Mouse (Mus musculus) MEL (cell line): ENCODE measurements around the gene Brf1. TPM values are rescaled to one million over a fixed set of nuclear protein-coding genes. Genes with fewer than 3 reads are reported as not detected.

ENCODE experiments used
- DNase-seq: peaks from one replicate; pipeline ENCODE4 v3.0.0; 2011; ENCODE audit warnings: low read depth, low spot score
- H3K27ac ChIP-seq: 2 replicates; pipeline ENCODE4 v1.5.1; 2012; ENCODE audit warnings: low read depth, mild to moderate bottlenecking, control low read depth, low read length, moderate library complexity; ENCODE audit not compliant: control insufficient read depth
- H3K27me3 ChIP-seq, 2 experiments: fragments of 150-350 bp in 1 of 2; sonication (generic) in 1 of 2; 2 replicates each; pipeline ENCODE4 v1.6.1; 2012; ENCODE audit warnings: low read length in 2 of 2, mild to moderate bottlenecking in 2 of 2, improper control_type of control experiment in 1 of 2, moderate library complexity in 1 of 2; ENCODE audit not compliant: insufficient read depth in 2 of 2, control insufficient read depth in 1 of 2
- H3K36me3 ChIP-seq, 2 experiments: 2 replicates each; pipeline ENCODE4 v1.6.1; 2012 to 2014; ENCODE audit warnings: low read length in 2 of 2, improper control_type of control experiment in 1 of 2, inconsistent platforms in 1 of 2, mild to moderate bottlenecking in 1 of 2; ENCODE audit not compliant: insufficient read depth in 2 of 2, control insufficient read depth in 1 of 2
- H3K4me1 ChIP-seq, 2 experiments: fragments of 150-350 bp in 1 of 2; sonication (generic) in 1 of 2; 2 replicates each; pipeline ENCODE4 v1.6.1; 2012; ENCODE audit warnings: low read length in 2 of 2, improper control_type of control experiment in 1 of 2, mild to moderate bottlenecking in 1 of 2; ENCODE audit not compliant: insufficient read depth in 2 of 2, control insufficient read depth in 1 of 2
- H3K4me3 ChIP-seq, 2 experiments: fragments of 150-350 bp in 1 of 2; sonication (generic) in 1 of 2; 2 replicates each; pipeline ENCODE4 v1.5.1; 2012; ENCODE audit warnings: low read depth in 2 of 2, low read length in 2 of 2, mild to moderate bottlenecking in 2 of 2, moderate library complexity in 2 of 2, control low read depth in 1 of 2, improper control_type of control experiment in 1 of 2; ENCODE audit not compliant: control insufficient read depth in 1 of 2, insufficient read depth in 1 of 2
- H3K79me2 ChIP-seq: 2 replicates; pipeline ENCODE4 v1.6.1; 2012; ENCODE audit warnings: mild to moderate bottlenecking, low read length, moderate library complexity; ENCODE audit not compliant: control insufficient read depth, poor library complexity, insufficient read depth
- H3K9ac ChIP-seq: 2 replicates; pipeline ENCODE4 v1.6.1; 2012; ENCODE audit warnings: low read depth, mild to moderate bottlenecking, control low read depth, low read length, moderate library complexity; ENCODE audit not compliant: control insufficient read depth, poor library complexity, severe bottlenecking
- H3K9me3 ChIP-seq: fragments of 150-350 bp; sonication (generic); replicated peaks from 2 replicates; pipeline ENCODE4 v1.6.1; 2012; ENCODE audit warnings: mild to moderate bottlenecking, low read length, improper control_type of control experiment, moderate library complexity; ENCODE audit not compliant: insufficient read depth
- BHLHE40 ChIP-seq: IDR thresholded peaks from 2 replicates; pipeline ENCODE4 v1.6.1; 2012; ENCODE audit warnings: low read depth, mild to moderate bottlenecking, inconsistent platforms, low read length, improper control_type of control experiment, borderline replicate concordance
- CHD1 ChIP-seq: IDR thresholded peaks from 2 replicates; pipeline ENCODE4 v1.6.1; 2012; ENCODE audit warnings: low read depth, mild to moderate bottlenecking, inconsistent platforms, low read length, improper control_type of control experiment
- CTCF ChIP-seq, 3 experiments: IDR thresholded peaks in 2 of 3; conservative IDR thresholded peaks in 1 of 3; 2 replicates each; pipeline ENCODE4 v1.5.1; 2011 to 2012; ENCODE audit warnings: low read length in 3 of 3, low read depth in 2 of 3, mild to moderate bottlenecking in 2 of 3, improper control_type of control experiment in 1 of 3, inconsistent platforms in 1 of 3, mixed read lengths in 1 of 3, moderate library complexity in 1 of 3; ENCODE audit not compliant: control insufficient read depth in 1 of 3, insufficient read depth in 1 of 3, poor library complexity in 1 of 3, severe bottlenecking in 1 of 3
- E2F4 ChIP-seq: IDR thresholded peaks from 2 replicates; pipeline ENCODE4 v1.6.1; 2011; ENCODE audit warnings: low read depth, low read length, improper control_type of control experiment, borderline replicate concordance
- ELF1 ChIP-seq: IDR thresholded peaks from 2 replicates; pipeline ENCODE4 v1.6.1; 2014; ENCODE audit warnings: low read depth, mild to moderate bottlenecking, inconsistent platforms, low read length, improper control_type of control experiment, moderate library complexity
- EP300 ChIP-seq, 2 experiments: IDR thresholded peaks; 2 replicates each; pipeline ENCODE4 v1.6.1; 2011; ENCODE audit warnings: improper control_type of control experiment in 2 of 2, low read length in 2 of 2, low read depth in 1 of 2, mild to moderate bottlenecking in 1 of 2
- ETS1 ChIP-seq: IDR thresholded peaks from 2 replicates; pipeline ENCODE4 v1.6.1; 2012; ENCODE audit warnings: low read depth, mild to moderate bottlenecking, inconsistent platforms, low read length, improper control_type of control experiment, moderate library complexity
- GATA1 ChIP-seq: IDR thresholded peaks from 2 replicates; pipeline ENCODE4 v1.6.1; 2011; ENCODE audit warnings: low read depth, low read length, improper control_type of control experiment
- HCFC1 ChIP-seq: IDR thresholded peaks from 2 replicates; pipeline ENCODE4 v1.6.1; 2012; ENCODE audit warnings: low read depth, mild to moderate bottlenecking, inconsistent platforms, low read length, improper control_type of control experiment, moderate library complexity
- KAT2A ChIP-seq: conservative IDR thresholded peaks from 2 replicates; pipeline ENCODE4 v1.6.1; 2012; ENCODE audit warnings: low read depth, low read length, improper control_type of control experiment, inconsistent platforms
- MAFK ChIP-seq: IDR thresholded peaks from 2 replicates; pipeline ENCODE4 v1.6.1; 2011; ENCODE audit warnings: low read depth, mild to moderate bottlenecking, low read length, improper control_type of control experiment, borderline replicate concordance
- MAX ChIP-seq: IDR thresholded peaks from 2 replicates; pipeline ENCODE4 v1.6.1; 2011; ENCODE audit warnings: low read length, improper control_type of control experiment
- MAZ ChIP-seq: IDR thresholded peaks from 2 replicates; pipeline ENCODE4 v1.6.1; 2012; ENCODE audit warnings: low read depth, mild to moderate bottlenecking, inconsistent platforms, low read length, improper control_type of control experiment
- MEF2A ChIP-seq: IDR thresholded peaks from 2 replicates; pipeline ENCODE4 v1.6.1; 2014; ENCODE audit warnings: low read depth, mild to moderate bottlenecking, inconsistent platforms, low read length, improper control_type of control experiment; ENCODE audit not compliant: poor library complexity, insufficient replicate concordance, severe bottlenecking; ENCODE audit errors: extremely low read depth
- MXI1 ChIP-seq: IDR thresholded peaks from 2 replicates; pipeline ENCODE4 v1.6.1; 2011; ENCODE audit warnings: mild to moderate bottlenecking, low read depth, low read length, improper control_type of control experiment
- MYB ChIP-seq: IDR thresholded peaks from 2 replicates; pipeline ENCODE4 v1.6.1; 2011; ENCODE audit warnings: mild to moderate bottlenecking, low read depth, low read length, improper control_type of control experiment
- MYC ChIP-seq: IDR thresholded peaks from 2 replicates; pipeline ENCODE4 v1.6.1; 2011; ENCODE audit warnings: low read depth, mild to moderate bottlenecking, low read length, improper control_type of control experiment, moderate library complexity
- NELFE ChIP-seq: IDR thresholded peaks from 2 replicates; pipeline ENCODE4 v1.6.1; 2011; ENCODE audit warnings: low read depth, low read length, improper control_type of control experiment
- NRF1 ChIP-seq: IDR thresholded peaks from 2 replicates; pipeline ENCODE4 v1.6.1; 2014; ENCODE audit warnings: low read depth, mild to moderate bottlenecking, inconsistent platforms, low read length, improper control_type of control experiment, moderate library complexity; ENCODE audit not compliant: poor library complexity, insufficient read depth, severe bottlenecking
- POLR2A ChIP-seq, 2 experiments: IDR thresholded peaks; 2 replicates each; pipeline ENCODE4 v1.6.1; 2011 to 2012; ENCODE audit warnings: low read length in 2 of 2, mild to moderate bottlenecking in 2 of 2, control low read depth in 1 of 2, improper control_type of control experiment in 1 of 2, low read depth in 1 of 2, moderate library complexity in 1 of 2; ENCODE audit not compliant: control insufficient read depth in 1 of 2, insufficient read depth in 1 of 2, poor library complexity in 1 of 2
- POLR2AphosphoS2 ChIP-seq: IDR thresholded peaks from 2 replicates; pipeline ENCODE4 v1.6.1; 2011; ENCODE audit warnings: low read length, improper control_type of control experiment
- POLR2AphosphoS5 ChIP-seq: IDR thresholded peaks from 2 replicates; pipeline ENCODE4 v1.6.1; 2012; ENCODE audit warnings: low read depth, borderline replicate concordance, mild to moderate bottlenecking, inconsistent platforms, low read length, moderate library complexity, mixed read lengths
- RAD21 ChIP-seq: IDR thresholded peaks from 2 replicates; pipeline ENCODE4 v1.6.1; 2011; ENCODE audit warnings: mild to moderate bottlenecking, low read depth, low read length, improper control_type of control experiment
- RCOR1 ChIP-seq: IDR thresholded peaks from 2 replicates; pipeline ENCODE4 v1.6.1; 2012; ENCODE audit warnings: low read depth, mild to moderate bottlenecking, inconsistent platforms, low read length, improper control_type of control experiment
- SIN3A ChIP-seq: IDR thresholded peaks from 2 replicates; pipeline ENCODE4 v1.6.1; 2012; ENCODE audit warnings: low read length, improper control_type of control experiment, inconsistent platforms
- SMC3 ChIP-seq: IDR thresholded peaks from 2 replicates; pipeline ENCODE4 v1.6.1; 2011; ENCODE audit warnings: low read depth, low read length, improper control_type of control experiment
- TBP ChIP-seq: IDR thresholded peaks from 2 replicates; pipeline ENCODE4 v1.8.0; 2011; ENCODE audit warnings: low read depth, low read length, improper control_type of control experiment
- TCF12 ChIP-seq: IDR thresholded peaks from 2 replicates; pipeline ENCODE4 v1.6.1; 2014; ENCODE audit warnings: low read depth, mild to moderate bottlenecking, inconsistent platforms, low read length, improper control_type of control experiment, moderate library complexity
- UBTF ChIP-seq: IDR thresholded peaks from 2 replicates; pipeline ENCODE4 v1.6.1; 2012; ENCODE audit warnings: low read depth, mild to moderate bottlenecking, inconsistent platforms, low read length, improper control_type of control experiment, moderate library complexity, borderline replicate concordance; ENCODE audit not compliant: insufficient read depth
- USF1 ChIP-seq: IDR thresholded peaks from 2 replicates; pipeline ENCODE4 v1.6.1; 2014; ENCODE audit warnings: low read depth, mild to moderate bottlenecking, inconsistent platforms, low read length, improper control_type of control experiment, moderate library complexity
- USF2 ChIP-seq, 2 experiments: IDR thresholded peaks; 2 replicates each; pipeline ENCODE4 v1.6.1; 2011 to 2012; ENCODE audit warnings: improper control_type of control experiment in 2 of 2, low read length in 2 of 2, borderline replicate concordance in 1 of 2, inconsistent platforms in 1 of 2, low read depth in 1 of 2, mild to moderate bottlenecking in 1 of 2; ENCODE audit not compliant: insufficient read depth in 1 of 2
- ZC3H11A ChIP-seq: IDR thresholded peaks from 2 replicates; pipeline ENCODE4 v1.6.1; 2012; ENCODE audit warnings: low read depth, mild to moderate bottlenecking, inconsistent platforms, low read length, improper control_type of control experiment
- ZKSCAN1 ChIP-seq: IDR thresholded peaks from 2 replicates; pipeline ENCODE4 v1.6.1; 2012; ENCODE audit warnings: low read depth, mild to moderate bottlenecking, inconsistent platforms, low read length, improper control_type of control experiment, moderate library complexity
- ZMIZ1 ChIP-seq: IDR thresholded peaks from 2 replicates; pipeline ENCODE4 v1.6.1; 2012; ENCODE audit warnings: low read depth, mild to moderate bottlenecking, inconsistent platforms, low read length, improper control_type of control experiment, moderate library complexity
- ZNF384 ChIP-seq: IDR thresholded peaks from 2 replicates; pipeline ENCODE4 v1.6.1; 2012; ENCODE audit warnings: low read depth, mild to moderate bottlenecking, inconsistent platforms, low read length, improper control_type of control experiment
- polyA plus RNA-seq, 2 experiments: library from polyadenylated mRNA; stranded (reverse) in 1 of 2; unstranded in 1 of 2; fragments of >175 nt in 1 of 2; fragments of >200 nt in 1 of 2; gene quantifications; 2 replicates each; pipeline versions ENCODE4 v1.2.1 to v1.2.4; 2012; ENCODE audit warnings: low replicate concordance in 2 of 2, low read depth in 1 of 2; ENCODE audit not compliant: insufficient read length in 2 of 2, insufficient read depth in 1 of 2, missing spikeins in 1 of 2
- total RNA-seq: library from RNA; depleted of rRNA; stranded (reverse); fragments of 300-350 nt; gene quantifications from 2 replicates; pipeline ENCODE4 v1.2.3, GENCODE M21; 2012

The Brf1 gene
- total and polyA plus RNA-seq, 3 experiments = 105 to 159 TPM; not detected in 1

GRCm38 (mm10) chr12:112950040-112950760, 50.3 kb downstream of the Brf1 start:
- Histone ChIP-seq H3K9ac (peak overlapping the region; percentile 69), H3K4me3 (peak overlapping the region; percentile 57 to 73), H3K27me3 (no peaks in the 10 kb centered on the region), H3K79me2 (no peaks in the 10 kb centered on the region; the same call in 1 of the 2 replicates), H3K9me3 (no peaks in the 10 kb centered on the region), H3K36me3 (peaks cover 0 to 18% of the 10 kb centered on the region in 2 experiments; a peak in 2 of 4 replicates), H3K27ac (0 out of 2 replicates have a peak overlapping the region, but pooled peaks have one; percentile 2), H3K4me1 (peaks cover 14 to 30% of the 10 kb centered on the region in 2 experiments)
- DNase-seq = peak; percentile 99
- peak; percentile 75 for TF ChIP-seq MXI1
- peak; percentile 63; the same call in 1 of the 2 replicates for TF ChIP-seq POLR2AphosphoS2
- TF ChIP-seq NRF1 = peak; percentile 71
- TF ChIP-seq MYC = no peak; the same call in 1 of the 2 replicates
- TF ChIP-seq ETS1 = no peak
- no peak for TF ChIP-seq RCOR1
- peak; percentile 46; the same call in 1 of the 2 replicates for TF ChIP-seq E2F4
- 0 out of 2 replicates have a peak, but pooled peaks have one; percentile 26 for TF ChIP-seq ELF1
- TF ChIP-seq CHD1 = no peak
- peak; percentile 41; the same call in 1 of the 2 replicates for TF ChIP-seq TBP
- TF ChIP-seq SMC3 = no peak
- TF ChIP-seq MAFK = no peak
- TF ChIP-seq MYB = no peak
- TF ChIP-seq RAD21 = no peak
- peak; percentile 5 to 6; a peak in 1 of 4 replicates for TF ChIP-seq EP300 (IDR thresholded peaks at IDR 0.05; ENCODE audit: low read depth in 1 of 2, low read length in 2 of 2)
- peak; percentile 17; the same call in 1 of the 2 replicates for TF ChIP-seq MAZ
- no peak for TF ChIP-seq USF2 (IDR thresholded peaks at IDR 0.05; ENCODE audit: borderline replicate concordance in 1 of 2, insufficient read depth in 1 of 2, low read depth in 1 of 2, low read length in 2 of 2)
- TF ChIP-seq ZC3H11A = no peak
- TF ChIP-seq KAT2A = no peak
- TF ChIP-seq TCF12 = 0 out of 2 replicates have a peak, but pooled peaks have one; percentile 37
- peak; percentile 60 for TF ChIP-seq ZMIZ1
- TF ChIP-seq NELFE = peak; percentile 68
- no peak; the same call in 1 of the 2 replicates for TF ChIP-seq POLR2AphosphoS5
- TF ChIP-seq POLR2A (IDR thresholded peaks at IDR 0.05; ENCODE audit: control insufficient read depth in 1 of 2, insufficient read depth in 1 of 2, low read depth in 1 of 2, low read length in 2 of 2, poor library complexity in 1 of 2) = peak in 1 of 2 experiments; percentile 82; a peak in 2 of 4 replicates
- TF ChIP-seq MAX = peak; percentile 73
- TF ChIP-seq UBTF = no peak
- TF ChIP-seq GATA1 = no peak
- peak; percentile 58 for TF ChIP-seq SIN3A
- TF ChIP-seq ZNF384 = peak; percentile 69
- TF ChIP-seq BHLHE40 = peak; percentile 47; the same call in 1 of the 2 replicates
- no peak for TF ChIP-seq MEF2A
- peak; percentile 83 for TF ChIP-seq USF1
- no peak for TF ChIP-seq ZKSCAN1
- TF ChIP-seq HCFC1 = peak; percentile 75; the same call in 1 of the 2 replicates
- no peak for TF ChIP-seq CTCF (IDR thresholded peaks at IDR 0.05 in 2 of 3, conservative IDR thresholded peaks at IDR 0.05 in 1 of 3; ENCODE audit: control insufficient read depth in 1 of 3, insufficient read depth in 1 of 3, low read depth in 2 of 3, low read length in 3 of 3, poor library complexity in 1 of 3, severe bottlenecking in 1 of 3)
